Mouse (Mus musculus) liver, postnatal 0 days (tissue): ENCODE data around the gene Tm2d3.

ENCODE experiments used
- CTCF ChIP-seq: sonication (generic); IDR thresholded peaks from 2 replicates; pipeline ENCODE4 v1.5.1; 2016; ENCODE audit warnings: antibody characterized with exemption, low read depth
- EP300 ChIP-seq: IDR thresholded peaks from 2 replicates; pipeline ENCODE4 v1.6.1; 2016; ENCODE audit warnings: antibody characterized with exemption, low read depth, mild to moderate bottlenecking

DNA sequence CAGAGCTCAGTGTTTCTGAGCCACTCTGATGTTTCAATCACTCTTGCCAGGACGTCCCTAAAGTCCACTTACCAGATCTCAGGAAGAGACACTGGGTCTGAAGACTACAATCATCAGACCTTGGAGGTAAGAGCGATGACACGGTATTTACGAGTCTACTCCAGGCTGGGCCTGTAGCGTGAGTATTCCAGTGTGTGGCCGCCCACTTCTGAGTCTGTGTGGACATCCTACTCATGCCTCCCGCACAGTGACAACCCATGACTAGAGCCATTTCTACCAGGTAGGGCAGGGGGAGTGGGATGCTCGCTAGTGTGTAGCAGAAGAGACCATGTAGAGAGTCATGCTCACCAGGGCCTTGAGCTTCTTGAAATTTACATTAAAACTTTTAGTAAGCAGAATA is 51.9 kb downstream of the Tm2d3 start:
- TF ChIP-seq CTCF, result no peak
- TF ChIP-seq EP300, result no peak
